Mouse (Mus musculus): ENCODE results near the gene Cabp2. TPM values are rescaled to one million over a fixed set of nuclear protein-coding genes. Genes with fewer than 3 reads are reported as not detected.
"Not testable (repeated sequence)": the region's sequence is repeated elsewhere in the genome, so short reads cannot be mapped to it uniquely, and the experiment has no call there.

The Cabp2 gene
- total RNA-seq, 2 experiments from 2014 or later: not detected

DNA sequence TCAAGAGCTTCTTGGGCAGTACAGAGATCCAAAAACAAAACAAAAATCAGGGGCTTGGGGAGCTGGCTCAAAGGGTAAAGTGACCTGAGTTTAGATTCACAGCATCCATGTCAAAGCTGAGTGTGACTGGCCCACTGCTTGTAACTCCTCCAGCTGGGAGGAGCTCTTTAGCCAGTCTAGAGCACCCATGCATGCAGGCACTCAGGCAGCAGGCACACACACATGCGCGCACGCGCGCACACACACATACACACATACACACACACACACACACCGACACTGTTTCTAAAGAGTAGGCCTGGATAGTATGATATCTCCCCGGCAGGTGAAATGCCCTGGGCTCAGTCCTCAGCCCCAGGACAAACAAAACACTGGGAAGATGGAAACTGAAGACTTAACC, 35.6 kb downstream of the Cabp2 start:
- TF ChIP-seq CTCF (conservative IDR thresholded peaks at IDR 0.05): no peak

DNA sequence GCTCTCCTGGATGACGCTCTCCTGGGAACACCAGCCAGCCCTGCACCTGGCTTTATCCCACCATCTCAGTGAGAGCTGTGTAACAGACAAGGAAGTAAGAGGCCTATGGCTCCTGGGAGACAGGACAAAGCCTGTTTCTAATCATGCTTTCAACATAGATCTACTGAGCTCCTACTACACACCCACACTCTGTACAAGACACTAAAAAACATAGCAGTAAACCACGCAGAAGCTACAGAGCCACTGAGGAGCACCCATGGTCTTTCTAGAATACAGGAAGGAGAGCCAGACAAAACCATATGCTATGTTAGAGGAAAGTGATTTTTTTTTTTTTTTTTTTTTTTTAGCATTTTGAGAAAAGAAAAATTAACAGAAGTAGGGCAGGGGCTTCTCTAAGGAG, 37.0 kb downstream of the Cabp2 start:
- no peak for DNase-seq (ENCODE audit: low spot score in 2 of 2)
- no peak overlapping the region for H3K4me3 ChIP-seq
- no peak for TF ChIP-seq CTCF (conservative IDR thresholded peaks at IDR 0.05)
- peak overlapping the region; percentile 61; the same call in 1 of the 2 replicates for H3K27ac ChIP-seq

More for the DNA sequence above, 35.6 kb downstream of the Cabp2 start:
- no peak for DNase-seq (ENCODE audit: low spot score in 2 of 2)
- Histone ChIP-seq H3K4me3 (no peak overlapping the region), H3K27ac (no peak overlapping the region)

DNA sequence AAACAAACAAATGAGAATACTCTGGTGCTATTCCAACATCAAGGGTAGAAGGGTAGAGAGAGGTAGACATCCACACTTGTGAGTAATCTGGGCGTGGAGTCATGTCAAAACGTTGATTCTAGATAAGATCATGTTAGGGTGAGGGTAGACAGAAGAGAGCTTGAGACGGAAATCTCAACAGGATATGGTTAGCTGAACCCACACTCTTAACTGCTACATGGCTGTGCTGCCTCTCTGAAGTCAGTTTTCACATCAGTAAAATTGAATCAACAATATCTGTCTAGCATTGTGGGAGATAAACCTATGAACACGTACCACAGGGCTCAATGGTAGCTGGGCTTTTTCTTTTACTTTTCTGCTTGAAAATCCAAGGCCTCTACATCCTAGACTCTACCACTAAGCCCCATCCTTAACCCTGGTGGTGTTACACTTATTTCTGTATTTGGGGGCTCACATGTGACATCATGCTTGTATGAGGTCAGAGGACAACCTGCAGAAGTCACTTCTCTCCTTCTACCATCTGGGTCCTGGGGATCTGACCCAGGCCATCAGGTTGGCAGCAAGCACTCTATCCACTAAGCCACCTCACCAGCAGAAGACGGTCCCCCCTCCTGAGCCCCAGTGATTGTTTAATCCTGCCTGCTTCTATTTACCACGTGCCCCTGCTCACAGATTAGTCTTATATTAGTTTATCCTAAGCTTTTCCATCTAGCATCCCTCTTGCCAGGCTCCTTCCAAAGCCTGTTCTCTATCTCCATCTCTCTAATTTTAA, 38.5 kb downstream of the Cabp2 start:
- no peak for DNase-seq (ENCODE audit: low spot score in 2 of 2)
- Histone ChIP-seq H3K4me3 (no peak overlapping the region; the same call in 1 of the 2 replicates), H3K27ac (no peak overlapping the region; the same call in 1 of the 2 replicates)
- TF ChIP-seq CTCF (conservative IDR thresholded peaks at IDR 0.05): no peak

DNA sequence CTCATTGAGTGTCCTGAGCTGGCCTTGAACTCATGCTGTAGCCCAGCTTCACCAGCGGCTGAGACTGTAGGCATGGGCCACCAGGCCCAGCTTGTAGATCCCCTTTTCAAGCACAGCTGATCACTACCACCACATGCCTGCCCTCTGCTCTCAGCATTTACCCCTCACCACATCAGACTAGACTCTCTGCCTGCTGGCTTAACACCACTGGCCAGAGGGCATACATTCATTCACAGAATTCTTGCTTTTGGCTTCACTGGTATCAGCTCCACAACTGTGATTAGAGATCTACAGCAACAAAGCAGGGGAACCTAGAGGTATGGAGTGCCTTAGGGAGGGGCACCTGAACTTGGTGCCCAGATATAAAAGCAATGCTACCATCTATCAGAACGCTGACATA, 39.1 kb downstream of the Cabp2 start:
- no peak for TF ChIP-seq CTCF (conservative IDR thresholded peaks at IDR 0.05)
- H3K27ac ChIP-seq: peak overlapping the region; percentile 97; the same call in 1 of the 2 replicates
- peak overlapping the region; percentile 60 for H3K4me3 ChIP-seq
- no peak for DNase-seq (ENCODE audit: low spot score in 2 of 2)

DNA sequence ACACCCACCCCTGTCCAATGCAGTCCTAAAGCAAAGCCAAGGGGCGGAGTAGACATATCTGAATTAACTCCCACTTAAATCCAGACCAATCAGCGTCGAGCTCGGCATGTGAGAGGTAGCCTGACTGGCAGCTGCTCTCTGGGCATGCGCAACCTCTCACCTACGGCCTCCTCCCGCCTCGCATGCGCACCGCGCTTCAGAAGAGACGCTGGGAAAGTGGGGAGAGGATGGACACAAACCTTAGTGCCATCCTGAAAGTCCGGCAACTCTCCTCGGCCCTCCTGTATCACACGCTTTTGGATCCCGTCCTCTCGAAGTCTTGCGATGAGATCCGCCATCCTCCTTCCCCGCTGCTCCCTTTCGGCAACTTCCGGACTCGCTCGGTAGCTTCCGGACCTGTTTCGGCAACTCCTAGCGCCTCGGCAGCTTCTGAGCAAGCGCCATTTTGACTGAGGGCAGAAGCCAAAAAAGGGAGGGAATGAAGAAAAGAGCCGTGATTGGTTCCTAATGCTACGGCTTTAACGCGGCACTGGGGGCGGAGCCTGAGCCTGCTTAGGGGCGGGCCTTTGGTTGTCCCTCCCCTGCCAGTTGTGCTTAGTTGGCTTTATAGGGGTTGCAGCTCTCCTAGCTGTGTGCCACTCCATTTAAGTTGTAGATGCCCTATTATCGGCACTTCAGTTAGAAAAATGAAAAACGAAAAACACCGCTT, 39.9 kb downstream of the Cabp2 start:
- Histone ChIP-seq H3K27ac (peak overlapping the region; percentile 97; the same call in 1 of the 2 replicates), H3K4me3 (peak overlapping the region; percentile 60)
- no peak for TF ChIP-seq CTCF (conservative IDR thresholded peaks at IDR 0.05)
- peak; percentile 97 to 98 for DNase-seq (ENCODE audit: low spot score in 2 of 2)

DNA sequence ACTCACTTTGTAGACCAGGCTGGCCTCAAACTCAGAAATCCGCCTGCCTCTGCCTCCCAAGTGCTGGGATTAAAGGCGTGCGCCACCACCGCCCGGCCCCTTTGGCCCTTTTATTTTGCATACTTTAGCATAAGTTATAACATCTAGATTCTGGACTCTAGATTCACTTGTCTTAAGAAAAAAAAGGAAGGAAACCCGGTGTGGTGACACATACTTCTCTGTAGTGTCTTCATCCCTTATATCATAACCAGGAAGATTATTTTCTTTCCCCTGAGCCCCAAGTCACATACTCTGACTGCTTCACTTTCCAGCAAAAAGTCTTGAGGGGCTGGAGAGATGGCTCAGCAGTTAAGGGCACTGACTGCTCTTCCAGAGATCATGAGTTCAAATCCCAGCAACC, 40.5 kb downstream of the Cabp2 start:
- H3K4me3 ChIP-seq; DNase-seq (ENCODE audit: low spot score in 2 of 2): not testable (repeated sequence)
- H3K27ac ChIP-seq: peak overlapping the region; percentile 97; the same call in 1 of the 2 replicates

DNA sequence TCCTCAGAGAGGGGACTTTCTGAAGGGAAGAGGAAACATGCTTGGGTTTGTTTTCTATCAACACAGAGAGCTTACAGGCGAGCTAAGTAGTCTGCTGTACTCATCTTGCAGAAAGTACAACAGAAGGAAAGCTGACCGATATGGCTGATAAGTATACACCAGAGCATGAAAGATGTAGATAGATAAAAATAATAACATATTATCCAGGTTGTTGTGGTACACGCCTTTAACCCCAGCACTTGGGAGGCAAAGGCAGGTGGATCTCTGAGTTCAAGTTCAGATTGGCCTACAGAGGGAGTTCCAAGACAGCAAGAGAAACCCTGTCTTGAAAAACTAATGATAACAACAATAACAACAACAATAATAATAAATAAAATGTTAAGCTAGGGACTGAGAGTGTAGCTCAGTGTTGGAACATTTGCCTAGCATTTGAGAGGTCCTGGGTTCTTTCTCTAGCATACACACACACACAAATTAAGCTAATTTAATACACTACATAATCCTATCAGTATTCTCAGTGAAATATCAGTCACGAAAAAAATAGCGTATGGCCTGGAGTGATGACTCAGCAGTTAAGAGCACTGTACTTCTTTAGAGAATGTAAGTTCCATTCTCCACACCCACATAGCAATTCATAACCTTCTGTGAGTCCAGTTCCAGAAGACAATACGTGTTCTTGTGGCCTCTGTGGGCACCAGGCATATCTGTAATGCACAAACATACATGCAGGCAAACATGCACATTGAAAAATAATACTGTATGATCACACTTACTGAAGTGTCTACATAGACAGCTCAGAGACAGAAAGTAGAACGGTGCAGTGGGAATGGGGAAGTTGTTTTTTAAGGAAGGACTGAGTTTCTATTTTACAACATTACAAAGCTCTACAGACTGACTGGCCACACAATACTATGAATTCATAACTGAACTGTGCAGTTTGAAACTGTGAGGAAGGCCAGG, 41.3 kb downstream of the Cabp2 start:
- DNase-seq (ENCODE audit: low spot score in 2 of 2): no peak
- 0 out of 2 replicates have a peak, but pooled peaks have one; percentile 18 for TF ChIP-seq CTCF (conservative IDR thresholded peaks at IDR 0.05)

DNA sequence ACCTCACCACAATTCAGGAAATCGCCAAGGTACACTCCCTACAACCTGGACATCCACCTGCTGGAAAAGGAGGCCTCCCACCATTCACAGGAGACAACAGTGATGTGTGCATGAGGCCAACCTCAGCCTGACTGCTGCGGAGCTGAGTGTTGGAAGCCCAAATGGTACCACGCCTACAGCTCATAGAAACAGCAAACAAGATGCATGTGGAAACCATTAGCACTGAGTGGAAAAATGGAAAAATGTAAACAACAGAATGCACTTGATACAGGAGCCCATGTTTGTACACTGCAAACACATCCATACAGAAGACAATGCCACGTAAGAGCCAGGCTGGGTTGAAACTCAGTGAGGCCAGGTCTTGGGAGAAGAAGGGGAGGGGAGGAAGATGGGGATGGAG, 43.1 kb downstream of the Cabp2 start:
- Histone ChIP-seq H3K4me3 (no peak overlapping the region), H3K27ac (peak overlapping the region; percentile 77)
- no peak for DNase-seq (ENCODE audit: low spot score in 2 of 2)
- no peak for TF ChIP-seq CTCF (conservative IDR thresholded peaks at IDR 0.05)

More for the DNA sequence above, 41.3 kb downstream of the Cabp2 start:
- Histone ChIP-seq H3K27ac (0 out of 2 replicates have a peak overlapping the region, but pooled peaks have one; percentile 18), H3K4me3 (no peak overlapping the region)

DNA sequence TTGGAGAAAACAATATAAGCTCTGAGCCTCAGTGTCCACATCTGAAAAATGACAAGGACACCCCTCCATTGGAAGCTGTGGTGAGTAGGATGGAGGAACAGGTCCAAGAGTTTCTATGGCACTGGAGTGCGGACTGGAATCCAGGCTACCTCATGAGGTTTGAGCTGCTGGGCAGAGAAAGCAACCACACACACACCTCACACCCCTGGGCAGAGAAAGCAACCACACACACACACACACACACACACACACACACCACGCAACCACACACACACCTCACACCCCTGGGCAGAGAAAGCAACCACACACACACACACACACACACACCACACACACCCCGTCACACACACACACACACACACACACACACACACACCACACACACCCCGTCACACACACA, 43.9 kb downstream of the Cabp2 start:
- Histone ChIP-seq H3K27ac (peak overlapping the region; percentile 77), H3K4me3 (peak overlapping the region; percentile 34)
- DNase-seq (ENCODE audit: low spot score in 2 of 2): not testable (repeated sequence)

DNA sequence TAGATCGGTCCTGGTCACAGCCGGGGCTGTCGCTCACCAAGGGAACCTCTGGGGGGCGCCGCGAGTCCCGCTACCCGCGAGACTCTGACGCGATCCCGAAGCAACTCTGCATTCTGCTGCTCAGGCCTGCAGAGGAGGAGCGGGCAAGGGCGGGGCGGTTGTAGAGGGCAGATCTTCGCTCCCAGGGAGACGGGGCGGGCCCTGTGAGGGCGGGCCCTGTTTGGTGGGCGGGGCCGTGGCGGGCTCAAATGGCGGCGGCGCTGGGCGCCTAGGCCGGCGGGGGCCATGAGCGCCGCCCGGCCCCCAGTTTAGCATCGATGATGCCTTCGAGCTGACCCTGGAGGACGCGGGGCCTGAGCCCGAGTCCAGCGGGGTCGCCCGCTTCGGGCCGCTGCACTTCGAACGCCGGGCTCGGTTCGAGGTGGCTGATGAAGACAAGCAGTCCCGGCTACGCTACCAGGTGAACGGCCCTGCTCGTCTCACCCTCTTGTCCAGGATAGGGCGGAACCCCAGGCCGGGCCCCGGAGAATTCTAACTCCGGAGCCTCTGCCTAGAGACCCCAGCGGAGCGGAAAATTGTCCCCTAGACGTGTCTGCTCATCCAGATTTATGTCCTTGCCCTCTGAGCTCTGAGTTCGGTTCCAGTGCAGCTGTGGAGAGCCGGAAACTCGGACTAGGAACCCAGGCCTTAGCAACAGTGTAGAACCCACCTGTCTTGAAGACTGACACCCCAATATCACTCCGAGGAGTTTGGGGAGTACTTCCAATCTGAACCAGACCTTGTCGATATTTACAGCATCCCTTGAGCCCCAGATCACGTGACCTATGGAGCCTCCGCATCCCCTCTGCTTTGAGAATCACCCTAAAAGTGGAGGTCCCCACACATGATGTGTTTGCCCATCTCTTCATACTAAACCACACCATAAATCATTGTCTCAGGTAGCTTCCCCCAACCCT, 44.6 kb downstream of the Cabp2 start, which contains the start of gene Aip:
Gene Aip, minus strand, starts transcription at position 118 of the 956 bp plus-strand sequence.
- DNase-seq (ENCODE audit: low spot score in 2 of 2): peak; percentile 98 to 99
- peak; percentile 72 for TF ChIP-seq CTCF (conservative IDR thresholded peaks at IDR 0.05)
- Histone ChIP-seq H3K4me3 (peak within 1 kb of the TSS; percentile 98), H3K27ac (peak within 1 kb of the TSS; percentile 94)

DNA sequence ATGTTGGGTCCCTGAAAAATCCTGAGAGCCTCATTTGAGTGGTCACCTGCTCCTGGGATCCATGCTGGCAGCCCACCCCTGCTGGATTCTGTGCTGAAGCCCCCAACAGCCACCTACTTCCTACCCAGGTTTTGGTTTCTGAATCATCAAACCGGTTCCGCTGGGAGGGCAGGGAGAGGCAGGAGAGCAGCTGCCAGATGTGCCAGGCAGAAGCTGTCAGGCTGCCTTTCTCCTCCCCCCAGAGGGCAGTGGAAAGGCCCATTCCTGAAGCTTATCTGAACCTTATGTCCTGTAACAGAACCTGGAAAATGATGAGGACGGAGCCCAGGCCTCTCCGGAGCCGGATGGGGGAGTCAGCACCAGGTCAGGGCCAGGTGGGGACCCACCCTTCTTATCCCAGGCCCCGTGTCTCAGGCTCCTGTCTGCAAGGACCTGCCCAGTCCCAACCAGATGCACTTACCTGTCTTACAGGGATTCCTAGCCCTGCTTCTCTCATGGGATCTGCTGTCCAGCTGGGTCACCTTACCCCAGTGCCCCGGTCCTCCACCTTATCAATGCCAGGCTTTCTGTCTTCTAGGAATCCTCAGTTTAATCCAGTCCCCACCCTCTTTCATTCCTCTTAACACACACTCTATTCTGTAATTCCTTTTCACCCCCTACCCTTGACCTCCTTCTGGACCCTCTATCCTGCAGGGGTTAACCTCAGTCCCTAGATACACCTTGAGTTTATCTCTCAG, 45.5 kb downstream of the Cabp2 start:
- DNase-seq (ENCODE audit: low spot score in 2 of 2): no peak
- TF ChIP-seq CTCF (conservative IDR thresholded peaks at IDR 0.05): no peak
- H3K27ac ChIP-seq: peak overlapping the region; percentile 94
- H3K4me3 ChIP-seq: peak overlapping the region; percentile 98
